Mouse (Mus musculus): ENCODE data around the gene Trappc12. TPM values are rescaled to one million over a fixed set of nuclear protein-coding genes. Genes with fewer than 3 reads are reported as not detected.
"Not testable (repeated sequence)": the region's sequence is repeated elsewhere in the genome, so short reads cannot be mapped to it uniquely, and the experiment has no call there.

The Trappc12 gene
- polyA plus RNA-seq, 1 experiment from 2014 or later, result 16.7 TPM

GRCm38 (mm10) chr12:28733520-28734245 is 16.6 kb downstream of the Trappc12 start:
- H3K9ac ChIP-seq; H3K4me2 ChIP-seq; ATAC-seq (ENCODE audit: insufficient read depth); H3K9me3 ChIP-seq (replicated peaks); H3K4me3 ChIP-seq (replicated peaks); H3K4me1 ChIP-seq (replicated peaks); H3K27ac ChIP-seq (replicated peaks); H3K27me3 ChIP-seq: not testable (repeated sequence)
- 87% methylated on average over 6 of the region's 6 CpGs for WGBS (ENCODE audit: insufficient replicate concordance)
- peaks cover 68% of the 10 kb centered on the region for H3K36me3 ChIP-seq (replicated peaks)

DNA sequence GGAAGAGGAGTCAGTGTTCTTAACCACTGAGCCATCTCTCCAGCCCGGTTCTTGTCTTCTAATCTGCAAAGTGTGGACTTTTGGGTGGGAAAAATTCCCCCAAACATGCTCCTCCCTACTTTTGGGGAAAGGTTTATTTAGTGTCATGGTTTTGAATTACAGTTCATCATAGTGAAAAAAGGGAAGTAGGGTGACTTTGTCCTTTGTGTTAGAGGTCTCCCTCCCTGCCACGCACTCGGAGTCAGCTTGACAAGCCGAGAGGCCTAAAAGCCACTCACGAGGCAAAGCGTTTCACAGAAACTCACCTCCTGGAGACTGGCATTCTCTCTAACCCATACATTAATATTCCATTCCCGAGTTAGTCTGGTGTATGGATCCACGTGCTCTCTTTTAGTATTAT is 17.6 kb downstream of the Trappc12 start:
- H3K27me3 ChIP-seq, result no peaks in the 10 kb centered on the region
- no peak for ATAC-seq (ENCODE audit: insufficient read depth)
- 82% methylated on average over 8 of the region's 8 CpGs for WGBS (ENCODE audit: insufficient replicate concordance)
- H3K4me1 ChIP-seq (replicated peaks), result no peaks in the 10 kb centered on the region
- no peak overlapping the region for H3K27ac ChIP-seq (replicated peaks)
- H3K4me2 ChIP-seq, result no peak overlapping the region
- no peak overlapping the region for H3K9ac ChIP-seq
- H3K9me3 ChIP-seq (replicated peaks), result no peaks in the 10 kb centered on the region
- H3K36me3 ChIP-seq (replicated peaks), result peaks cover 62% of the 10 kb centered on the region
- no peak overlapping the region for H3K4me3 ChIP-seq (replicated peaks)

- no peaks in the 10 kb centered on the region for H3K27me3 ChIP-seq
- H3K9ac ChIP-seq, result no peak overlapping the region
- no peak overlapping the region for H3K4me3 ChIP-seq (replicated peaks)
- ATAC-seq (ENCODE audit: insufficient read depth), result no peak
- H3K4me2 ChIP-seq, result no peak overlapping the region
- peaks cover 23% of the 10 kb centered on the region for H3K36me3 ChIP-seq (replicated peaks)
- no peaks in the 10 kb centered on the region for H3K9me3 ChIP-seq (replicated peaks)
- WGBS (ENCODE audit: insufficient replicate concordance), result 79% methylated on average over 5 of the region's 5 CpGs
- H3K27ac ChIP-seq (replicated peaks), result no peak overlapping the region
- H3K4me1 ChIP-seq (replicated peaks), result no peaks in the 10 kb centered on the region
Measured at GRCm38 (mm10) chr12:28727061-28727460, 23.2 kb downstream of the Trappc12 start.

- Histone ChIP-seq H3K4me2 (no peak overlapping the region), H3K27me3 (no peaks in the 10 kb centered on the region), H3K9me3 (replicated peaks) (no peaks in the 10 kb centered on the region), H3K4me1 (replicated peaks) (no peaks in the 10 kb centered on the region), H3K36me3 (replicated peaks) (peaks cover 24% of the 10 kb centered on the region), H3K9ac (no peak overlapping the region), H3K4me3 (replicated peaks) (no peak overlapping the region), H3K27ac (replicated peaks) (no peak overlapping the region)
- no peak for ATAC-seq (ENCODE audit: insufficient read depth)
- WGBS (ENCODE audit: insufficient replicate concordance), result 71% methylated on average over 4 of the region's 4 CpGs
Measured at GRCm38 (mm10) chr12:28726204-28726603, 24.1 kb downstream of the Trappc12 start.

- ATAC-seq (ENCODE audit: insufficient read depth), result no peak
- H3K9ac ChIP-seq, result no peak overlapping the region
- 71% methylated on average over 3 of the region's 3 CpGs for WGBS (ENCODE audit: insufficient replicate concordance)
- H3K9me3 ChIP-seq (replicated peaks), result no peaks in the 10 kb centered on the region
- H3K4me1 ChIP-seq (replicated peaks), result no peaks in the 10 kb centered on the region
- peaks cover 36% of the 10 kb centered on the region for H3K36me3 ChIP-seq (replicated peaks)
- H3K27ac ChIP-seq (replicated peaks), result no peak overlapping the region
- no peaks in the 10 kb centered on the region for H3K27me3 ChIP-seq
- H3K4me3 ChIP-seq (replicated peaks), result no peak overlapping the region
- no peak overlapping the region for H3K4me2 ChIP-seq
Measured at GRCm38 (mm10) chr12:28724366-28724765, 25.9 kb downstream of the Trappc12 start.

DNA sequence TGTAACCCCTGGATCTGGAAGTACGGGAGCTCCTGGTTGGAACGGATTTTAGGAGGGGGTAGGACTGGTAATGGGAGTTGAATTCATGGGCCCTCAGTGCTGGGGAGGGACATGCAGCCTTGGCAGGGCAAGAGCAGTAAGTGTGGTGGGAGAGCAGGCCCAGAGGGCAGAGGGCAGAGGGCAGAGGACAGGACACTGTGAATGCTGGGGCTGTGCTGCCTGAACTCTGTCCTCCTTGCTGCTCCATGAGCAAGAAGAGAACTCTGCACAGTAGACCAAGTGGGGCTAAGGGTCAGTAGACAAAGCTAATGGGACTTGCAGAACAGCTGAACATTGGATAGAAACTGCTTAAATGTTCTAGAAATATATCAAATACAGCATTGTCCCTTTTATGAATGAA is 32.2 kb downstream of the Trappc12 start:
- Histone ChIP-seq H3K9me3 (replicated peaks) (no peaks in the 10 kb centered on the region), H3K27ac (replicated peaks) (no peak overlapping the region), H3K4me3 (replicated peaks) (no peak overlapping the region), H3K4me2 (no peak overlapping the region), H3K27me3 (no peaks in the 10 kb centered on the region), H3K36me3 (replicated peaks) (peaks cover 64% of the 10 kb centered on the region), H3K4me1 (replicated peaks) (0 out of 2 replicates have a peak, but pooled peaks cover 5% of the 10 kb centered on the region), H3K9ac (no peak overlapping the region)
- no peak for ATAC-seq (ENCODE audit: insufficient read depth)
- 82% methylated on average over 2 of the region's 2 CpGs for WGBS (ENCODE audit: insufficient replicate concordance)

DNA sequence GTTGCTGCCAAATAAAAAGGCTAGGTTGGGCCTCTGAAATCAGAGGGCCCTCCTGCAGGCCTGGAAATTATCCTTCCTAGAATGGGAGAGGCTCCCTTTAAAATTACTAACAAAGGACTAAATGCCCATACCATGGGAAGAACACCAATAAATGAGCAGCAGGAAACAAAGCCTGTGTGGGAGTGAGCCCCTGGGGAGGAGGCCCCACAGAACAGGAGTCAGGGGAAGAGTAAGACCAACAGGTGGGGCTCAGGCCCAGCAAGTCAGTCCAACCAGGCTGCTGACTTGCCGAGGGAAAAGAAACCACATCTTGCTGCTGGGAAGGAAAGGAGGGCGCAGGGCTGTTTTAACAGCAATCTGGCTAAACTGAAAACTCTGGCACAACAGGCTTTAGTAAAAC is 33.2 kb downstream of the Trappc12 start:
- H3K27ac ChIP-seq (replicated peaks), result no peak overlapping the region
- no peak overlapping the region for H3K4me3 ChIP-seq (replicated peaks)
- no peak overlapping the region for H3K9ac ChIP-seq
- ATAC-seq (ENCODE audit: insufficient read depth), result no peak
- H3K4me1 ChIP-seq (replicated peaks), result 0 out of 2 replicates have a peak, but pooled peaks cover 5% of the 10 kb centered on the region
- H3K4me2 ChIP-seq, result no peak overlapping the region
- peaks cover 66% of the 10 kb centered on the region for H3K36me3 ChIP-seq (replicated peaks)
- no peaks in the 10 kb centered on the region for H3K9me3 ChIP-seq (replicated peaks)
- 67% methylated on average over 2 of the region's 2 CpGs for WGBS (ENCODE audit: insufficient replicate concordance)
- H3K27me3 ChIP-seq, result no peaks in the 10 kb centered on the region

GRCm38 (mm10) chr12:28714822-28715632 is 35.2 kb downstream of the Trappc12 start:
- Histone ChIP-seq H3K4me2 (no peak overlapping the region), H3K27me3 (no peaks in the 10 kb centered on the region), H3K27ac (replicated peaks) (no peak overlapping the region), H3K4me1 (replicated peaks) (0 out of 2 replicates have a peak, but pooled peaks cover 5% of the 10 kb centered on the region), H3K4me3 (replicated peaks) (no peak overlapping the region), H3K9ac (no peak overlapping the region), H3K9me3 (replicated peaks) (no peaks in the 10 kb centered on the region), H3K36me3 (replicated peaks) (peaks cover 66% of the 10 kb centered on the region)
- ATAC-seq (ENCODE audit: insufficient read depth), result peak; percentile 37; the same call in 1 of the 2 replicates
- WGBS (ENCODE audit: insufficient replicate concordance), result 56% methylated on average over 24 of the region's 24 CpGs

DNA sequence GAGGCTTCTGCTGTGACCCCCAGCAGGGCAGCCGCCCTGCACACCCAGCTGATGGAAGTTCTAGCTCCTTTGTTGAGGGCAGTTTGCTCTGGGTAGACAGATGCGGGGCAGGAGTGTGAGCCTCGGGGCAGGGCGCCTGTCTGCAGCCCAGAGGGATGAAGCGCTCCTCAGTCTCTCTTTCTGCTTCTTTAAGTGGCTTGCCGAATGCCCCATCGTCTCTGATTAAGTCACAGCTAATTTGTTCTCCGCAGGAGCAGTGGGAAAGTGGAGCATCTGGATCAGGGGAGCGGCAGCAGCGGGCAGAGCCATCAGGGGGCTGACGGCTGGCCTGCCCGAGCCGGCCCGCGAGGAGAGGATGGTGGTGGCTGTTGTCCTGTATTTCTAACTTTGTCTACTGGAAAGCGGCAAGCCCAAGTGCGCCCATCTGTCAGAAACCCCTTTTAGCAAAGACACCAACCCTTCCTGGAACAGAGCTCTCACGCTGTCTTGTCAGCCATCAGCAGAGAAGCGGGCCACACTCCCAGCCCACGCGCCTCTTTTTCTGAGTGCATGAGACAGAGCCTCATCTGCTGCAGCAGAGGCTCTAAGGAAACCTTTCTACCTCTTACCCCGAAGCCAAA is 39.6 kb downstream of the Trappc12 start:
- Histone ChIP-seq H3K9ac (no peak overlapping the region), H3K4me2 (no peak overlapping the region), H3K27me3 (no peaks in the 10 kb centered on the region), H3K4me3 (replicated peaks) (no peak overlapping the region), H3K4me1 (replicated peaks) (0 out of 2 replicates have a peak, but pooled peaks cover 5% of the 10 kb centered on the region), H3K27ac (replicated peaks) (no peak overlapping the region), H3K36me3 (replicated peaks) (peaks cover 46% of the 10 kb centered on the region), H3K9me3 (replicated peaks) (no peaks in the 10 kb centered on the region)
- WGBS (ENCODE audit: insufficient replicate concordance), result 82% methylated on average over 22 of the region's 22 CpGs
- no peak for ATAC-seq (ENCODE audit: insufficient read depth)

DNA sequence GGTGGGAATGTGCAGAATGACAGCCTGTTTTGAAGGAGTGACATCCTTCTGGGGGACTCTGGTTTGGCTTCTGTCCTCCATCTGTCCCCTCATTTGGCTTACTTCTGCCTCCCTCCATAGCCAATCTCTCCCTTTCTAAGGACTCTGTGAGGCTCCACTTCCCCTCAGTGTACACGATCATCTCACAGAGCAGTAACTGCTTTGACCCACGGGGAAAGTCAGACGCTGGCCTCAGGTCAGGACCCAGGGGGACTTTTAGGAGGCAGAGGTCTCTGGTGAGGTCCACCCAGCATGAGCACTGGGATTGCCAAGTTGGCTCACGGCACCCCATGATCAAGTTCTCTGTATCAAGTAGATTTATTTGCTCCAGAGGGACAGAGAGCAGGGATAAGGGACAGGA is 42.1 kb downstream of the Trappc12 start:
- Histone ChIP-seq H3K4me2 (no peak overlapping the region), H3K4me1 (replicated peaks) (no peaks in the 10 kb centered on the region), H3K4me3 (replicated peaks) (no peak overlapping the region), H3K27ac (replicated peaks) (no peak overlapping the region), H3K9ac (no peak overlapping the region), H3K9me3 (replicated peaks) (no peaks in the 10 kb centered on the region), H3K36me3 (replicated peaks) (peaks cover 42% of the 10 kb centered on the region), H3K27me3 (no peaks in the 10 kb centered on the region)
- WGBS (ENCODE audit: insufficient replicate concordance), result 74% methylated on average over 4 of the region's 4 CpGs
- no peak for ATAC-seq (ENCODE audit: insufficient read depth)

DNA sequence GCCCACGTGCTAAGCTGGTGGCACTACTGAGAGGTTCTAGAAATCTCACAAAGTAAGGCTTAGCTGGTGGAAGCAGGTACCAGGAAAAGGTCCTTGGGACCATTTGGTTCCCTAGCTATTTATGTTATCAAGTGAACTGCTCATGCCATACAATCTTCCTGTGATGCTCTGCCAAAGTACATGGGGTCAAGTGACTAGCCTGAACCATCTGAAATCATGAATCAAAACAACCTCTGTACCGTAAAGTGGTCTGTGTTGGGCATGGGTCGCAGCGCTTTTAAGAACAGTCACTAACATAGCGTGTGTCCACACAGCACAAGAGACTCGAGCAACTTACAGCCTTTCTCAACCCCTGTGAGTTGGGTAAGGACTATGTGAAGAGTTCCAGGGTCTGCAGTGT is 45.1 kb downstream of the Trappc12 start:
- Histone ChIP-seq H3K4me2 (no peak overlapping the region), H3K36me3 (replicated peaks) (peaks cover 19% of the 10 kb centered on the region)
- WGBS (ENCODE audit: insufficient replicate concordance), result 78% methylated on average over 6 of the region's 6 CpGs

More for the DNA sequence above, 45.1 kb downstream of the Trappc12 start:
- Histone ChIP-seq H3K27ac (replicated peaks) (no peak overlapping the region), H3K4me1 (replicated peaks) (no peaks in the 10 kb centered on the region), H3K27me3 (no peaks in the 10 kb centered on the region), H3K9ac (no peak overlapping the region), H3K9me3 (replicated peaks) (no peaks in the 10 kb centered on the region), H3K4me3 (replicated peaks) (no peak overlapping the region)
- no peak for ATAC-seq (ENCODE audit: insufficient read depth)
